Mouse (Mus musculus) hindbrain, embryonic 16.5 days (tissue): ENCODE results near the gene Map4k5. TPM values are rescaled to one million over a fixed set of nuclear protein-coding genes. Genes with fewer than 3 reads are reported as not detected.
A peak's percentile ranks its signal among the peaks of the same experiment; 100 is the strongest.

Source experiments
- ATAC-seq: fragments of 200-750 bp; cut with Nextera tagmentation; 2 replicates; pipeline ENCODE4 v1.8.0; 2017; ENCODE audit warnings: moderate TSS enrichment, moderate library complexity
- H3K27ac ChIP-seq: fragments of 300-500 bp; sonication (generic); 2 replicates; pipeline ENCODE4 v1.5.1; 2014; ENCODE audit warnings: low read depth, mild to moderate bottlenecking, control low read depth, low read length, moderate library complexity
- H3K27me3 ChIP-seq: fragments of 300-500 bp; sonication (generic); replicated peaks from 2 replicates; pipeline ENCODE4 v1.6.1; 2014; ENCODE audit warnings: low read length; ENCODE audit not compliant: control insufficient read depth, insufficient read depth
- H3K36me3 ChIP-seq: fragments of 300-500 bp; sonication (generic); 2 replicates; pipeline ENCODE4 v1.6.1; 2014; ENCODE audit warnings: mild to moderate bottlenecking, low read length, moderate library complexity, mixed read lengths; ENCODE audit not compliant: control insufficient read depth, insufficient read depth
- H3K4me1 ChIP-seq: fragments of 300-500 bp; sonication (generic); 2 replicates; pipeline ENCODE4 v1.6.1; 2014; ENCODE audit warnings: low read depth, low read length; ENCODE audit not compliant: control insufficient read depth, insufficient read depth
- H3K4me2 ChIP-seq: fragments of 300-500 bp; sonication (generic); 2 replicates; pipeline ENCODE4 v1.6.1; 2014; ENCODE audit warnings: mild to moderate bottlenecking, low read length, control low read depth, moderate library complexity
- H3K4me3 ChIP-seq: fragments of 300-500 bp; sonication (generic); 2 replicates; pipeline ENCODE4 v1.5.1; 2014; ENCODE audit warnings: mild to moderate bottlenecking, low read length, control low read depth, moderate library complexity
- H3K9ac ChIP-seq: fragments of 300-500 bp; sonication (generic); 2 replicates; pipeline ENCODE4 v1.6.1; 2014; ENCODE audit warnings: low read depth, mild to moderate bottlenecking, control low read depth, low read length, moderate library complexity
- H3K9me3 ChIP-seq: fragments of 300-500 bp; sonication (generic); 2 replicates; pipeline ENCODE4 v1.6.1; 2014; ENCODE audit warnings: mild to moderate bottlenecking, low read length, moderate library complexity; ENCODE audit not compliant: control insufficient read depth
- WGBS: fragments of 180-500 bp; shearing (Covaris S2); extraction: QIAGEN DNeasy Blood & Tissue Kit; methylation state at CpG from one replicate; pipeline ENCODE4 v1.1.7; 2014; 5-methylcytosine and 5-hydroxymethylcytosine counted together
- polyA plus RNA-seq: library from polyadenylated mRNA; unstranded; fragments of >200 nt; fragmentation: Nextera tagmentation; extraction: Ambion mirVana; gene quantifications from 2 replicates; pipeline ENCODE4 v1.2.1, GENCODE M21; 2015

Map4k5 gene
- polyA plus RNA-seq, 1 experiment from 2014 or later, result 22.8 TPM

GRCm38 (mm10) chr12:69809439-69809838, 83.6 kb downstream of the Map4k5 start:
- H3K27ac ChIP-seq, result no peak overlapping the region
- 89% methylated on average over 3 of the region's 3 CpGs for WGBS
- H3K9ac ChIP-seq, result no peak overlapping the region
- H3K4me1 ChIP-seq, result no peaks in the 10 kb centered on the region; the same call in 1 of the 2 replicates
- no peak overlapping the region for H3K4me3 ChIP-seq
- H3K27me3 ChIP-seq, result no peaks in the 10 kb centered on the region
- peaks cover 11% of the 10 kb centered on the region for H3K36me3 ChIP-seq
- ATAC-seq, result no peak
- H3K9me3 ChIP-seq, result no peaks in the 10 kb centered on the region
- no peak overlapping the region for H3K4me2 ChIP-seq

GRCm38 (mm10) chr12:69807399-69807985, 85.5 kb downstream of the Map4k5 start:
- H3K4me1 ChIP-seq, result no peaks in the 10 kb centered on the region
- H3K4me3 ChIP-seq, result no peak overlapping the region
- H3K27ac ChIP-seq, result no peak overlapping the region
- 78% methylated on average over 11 of the region's 11 CpGs for WGBS
- H3K36me3 ChIP-seq, result peaks cover 11% of the 10 kb centered on the region
- no peak overlapping the region for H3K4me2 ChIP-seq
- H3K9ac ChIP-seq, result no peak overlapping the region
- no peak for ATAC-seq
- no peaks in the 10 kb centered on the region for H3K27me3 ChIP-seq
- H3K9me3 ChIP-seq, result no peaks in the 10 kb centered on the region

- H3K27ac ChIP-seq, result no peak overlapping the region
- H3K4me1 ChIP-seq, result no peaks in the 10 kb centered on the region
- no peaks in the 10 kb centered on the region for H3K9me3 ChIP-seq
- H3K4me3 ChIP-seq, result no peak overlapping the region
- WGBS, result 83% methylated on average over 6 of the region's 6 CpGs
- H3K36me3 ChIP-seq, result peaks cover 7% of the 10 kb centered on the region
- peak; percentile 76 for ATAC-seq
- H3K4me2 ChIP-seq, result no peak overlapping the region
- no peak overlapping the region for H3K9ac ChIP-seq
- H3K27me3 ChIP-seq, result no peaks in the 10 kb centered on the region
Measured at GRCm38 (mm10) chr12:69805148-69805547, 87.9 kb downstream of the Map4k5 start.

- ATAC-seq, result no peak
- H3K27ac ChIP-seq, result no peak overlapping the region
- H3K9ac ChIP-seq, result no peak overlapping the region
- peaks cover 7% of the 10 kb centered on the region for H3K36me3 ChIP-seq
- H3K9me3 ChIP-seq, result no peaks in the 10 kb centered on the region
- H3K4me1 ChIP-seq, result no peaks in the 10 kb centered on the region
- H3K4me2 ChIP-seq, result no peak overlapping the region
- WGBS, result 94% methylated on average over 10 of the region's 10 CpGs
- H3K27me3 ChIP-seq, result no peaks in the 10 kb centered on the region
- no peak overlapping the region for H3K4me3 ChIP-seq
Measured at GRCm38 (mm10) chr12:69804393-69805070, 88.5 kb downstream of the Map4k5 start.

- no peak overlapping the region for H3K4me2 ChIP-seq
- no peak overlapping the region for H3K9ac ChIP-seq
- H3K27me3 ChIP-seq, result no peaks in the 10 kb centered on the region
- no peaks in the 10 kb centered on the region for H3K9me3 ChIP-seq
- no peak overlapping the region for H3K4me3 ChIP-seq
- 86% methylated on average over 5 of the region's 6 CpGs for WGBS
- no peak for ATAC-seq
- no peak overlapping the region for H3K27ac ChIP-seq
- peaks cover 5% of the 10 kb centered on the region; the same call in 1 of the 2 replicates for H3K36me3 ChIP-seq
- no peaks in the 10 kb centered on the region for H3K4me1 ChIP-seq
Measured at GRCm38 (mm10) chr12:69803196-69803595, 89.8 kb downstream of the Map4k5 start.

- H3K4me2 ChIP-seq, result no peak overlapping the region
- H3K9ac ChIP-seq, result no peak overlapping the region
- no peak overlapping the region for H3K27ac ChIP-seq
- no peaks in the 10 kb centered on the region for H3K4me1 ChIP-seq
- H3K4me3 ChIP-seq, result no peak overlapping the region
- H3K36me3 ChIP-seq, result no peaks in the 10 kb centered on the region
- 92% methylated on average over 4 of the region's 4 CpGs for WGBS
- no peak for ATAC-seq
- no peaks in the 10 kb centered on the region for H3K27me3 ChIP-seq
- no peaks in the 10 kb centered on the region for H3K9me3 ChIP-seq
Measured at GRCm38 (mm10) chr12:69800586-69800985, 92.4 kb downstream of the Map4k5 start.

- no peak overlapping the region for H3K27ac ChIP-seq
- no peak overlapping the region for H3K4me3 ChIP-seq
- WGBS, result 84% methylated on average over 3 of the region's 3 CpGs
- no peaks in the 10 kb centered on the region for H3K27me3 ChIP-seq
- H3K9me3 ChIP-seq, result no peaks in the 10 kb centered on the region
- H3K36me3 ChIP-seq, result no peaks in the 10 kb centered on the region
- H3K4me2 ChIP-seq, result no peak overlapping the region
- H3K9ac ChIP-seq, result no peak overlapping the region
- no peak for ATAC-seq
- peaks cover 4% of the 10 kb centered on the region; the same call in 1 of the 2 replicates for H3K4me1 ChIP-seq
Measured at GRCm38 (mm10) chr12:69796311-69796710, 96.7 kb downstream of the Map4k5 start.

GRCm38 (mm10) chr12:69790530-69791505, 102.2 kb downstream of the Map4k5 start, which contains the start of gene Cdkl1:
Gene Cdkl1 (minus strand): TSS chr12:69791267.
- peak within 1 kb of the TSS; percentile 70 for H3K27ac ChIP-seq
- peak; percentile 85 for ATAC-seq
- no peaks in the 10 kb centered on the region for H3K36me3 ChIP-seq
- peak within 1 kb of the TSS; percentile 77 for H3K9ac ChIP-seq
- H3K4me2 ChIP-seq, result peak within 1 kb of the TSS; percentile 73
- no peaks in the 10 kb centered on the region for H3K9me3 ChIP-seq
- WGBS, result 1% methylated on average over 45 of the region's 45 CpGs
- H3K4me1 ChIP-seq, result peaks cover 9% of the 10 kb centered on the region; the same call in 1 of the 2 replicates
- peak within 1 kb of the TSS; percentile 51 for H3K4me3 ChIP-seq
- no peaks in the 10 kb centered on the region for H3K27me3 ChIP-seq
